Mouse (Mus musculus): ENCODE data around the gene Rpl18a. TPM values are rescaled to one million over a fixed set of nuclear protein-coding genes. Genes with fewer than 3 reads are reported as not detected.

Gene Rpl18a
- polyA plus RNA-seq, 1 experiment: 2,473 TPM

DNA sequence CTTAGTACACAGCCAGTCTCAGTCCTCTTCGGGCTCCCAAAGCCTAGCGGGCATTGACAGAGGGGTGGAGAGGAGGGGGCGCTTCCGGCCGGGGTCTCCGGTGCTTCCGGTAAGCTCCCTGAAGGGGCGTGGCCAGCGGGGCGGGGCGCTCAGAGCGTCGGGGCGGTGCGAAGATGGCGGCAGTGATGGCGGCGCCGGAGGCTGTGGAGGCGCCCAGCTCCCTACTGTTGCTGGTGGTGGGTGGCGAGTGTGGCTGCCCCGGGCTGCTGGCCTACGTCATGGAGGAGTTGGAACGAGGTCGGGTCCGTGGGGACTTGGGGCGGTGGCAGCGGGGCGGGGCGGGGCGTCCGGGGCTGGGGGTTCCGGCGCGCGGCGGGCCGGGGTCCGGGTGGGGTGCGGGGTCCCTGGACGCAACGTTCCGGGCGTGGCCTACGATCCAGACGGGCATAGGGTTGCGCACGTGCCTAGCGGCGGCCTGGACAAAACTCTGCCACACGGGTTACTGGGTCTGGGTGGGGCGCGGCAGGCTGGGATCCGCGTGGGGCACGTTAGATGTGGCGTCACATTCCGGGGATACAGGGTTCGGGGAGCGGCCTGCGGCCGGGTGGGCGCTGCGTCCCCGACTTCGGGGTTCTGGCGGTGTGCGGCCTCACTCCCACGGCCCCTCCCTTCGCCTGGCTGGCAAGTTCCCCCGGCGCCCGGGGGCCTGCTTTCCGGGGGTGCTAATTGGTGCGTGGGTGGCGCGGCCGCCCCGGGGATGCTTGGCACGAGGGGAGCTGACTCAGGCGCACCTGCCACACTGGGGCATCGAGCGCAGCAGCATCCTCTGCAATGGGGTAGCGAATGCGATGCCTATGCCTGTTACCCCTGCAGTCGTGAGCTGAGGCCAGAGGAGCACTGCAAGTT lies 8.9 kb upstream of the Rpl18a start, which contains the start of gene Map1s:
Map1s (plus strand) TSS at position 102 of the 906 bp plus-strand sequence.
- H3K27ac ChIP-seq (ENCODE audit: insufficient read depth, low read length): peak within 1 kb of the TSS; percentile 57; the same call in 1 of the 2 replicates

DNA sequence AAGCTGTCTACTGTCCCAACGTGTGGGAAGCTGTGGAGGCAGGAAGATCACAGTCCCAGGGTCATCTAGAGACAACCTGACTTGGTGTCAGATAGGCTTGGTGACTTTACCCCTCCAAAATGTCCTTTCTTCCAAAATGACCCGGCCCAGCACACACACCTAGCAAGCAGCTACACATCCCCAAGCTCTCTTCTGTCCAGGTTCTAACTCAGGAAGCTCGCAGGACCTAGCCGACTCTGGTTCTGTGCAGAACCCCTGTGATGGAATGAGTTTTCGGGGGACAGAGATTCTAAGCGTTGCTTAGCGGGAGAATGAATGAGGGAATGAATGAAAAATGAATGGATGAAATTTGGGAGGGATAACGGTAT lies 8.2 kb upstream of the Rpl18a start:
- no peaks in the 10 kb centered on the region for H3K27me3 ChIP-seq (ENCODE audit: control insufficient read depth, insufficient read depth, low read length, poor library complexity, severe bottlenecking)
- H3K4me1 ChIP-seq (ENCODE audit: control insufficient read depth, insufficient read depth, low read length): peaks cover 6% of the 10 kb centered on the region
- H3K9me3 ChIP-seq (replicated peaks; ENCODE audit: control insufficient read depth, insufficient read depth, low read length, poor library complexity, severe bottlenecking): no peaks in the 10 kb centered on the region
- H3K9ac ChIP-seq (ENCODE audit: low read depth, poor library complexity, severe bottlenecking): peak overlapping the region; percentile 93
- TF ChIP-seq EP300 (IDR thresholded peaks at IDR 0.05; ENCODE audit: insufficient read depth, low read depth, low read length) (no peak), POLR2A (IDR thresholded peaks at IDR 0.05; ENCODE audit: insufficient read depth, low read length) (no peak)
- H3K36me3 ChIP-seq (ENCODE audit: control insufficient read depth, insufficient read depth, low read length, poor library complexity, severe bottlenecking): no peaks in the 10 kb centered on the region
- H3K4me3 ChIP-seq (ENCODE audit: low read depth, low read length): peak overlapping the region; percentile 82
- H3K27ac ChIP-seq (ENCODE audit: insufficient read depth, low read length): 0 out of 2 replicates have a peak overlapping the region, but pooled peaks have one; percentile 18

More for the DNA sequence above, 8.9 kb upstream of the Rpl18a start, which contains the start of gene Map1s:
- Histone ChIP-seq H3K27me3 (ENCODE audit: control insufficient read depth, insufficient read depth, low read length, poor library complexity, severe bottlenecking) (no peaks in the 10 kb centered on the region), H3K36me3 (ENCODE audit: control insufficient read depth, insufficient read depth, low read length, poor library complexity, severe bottlenecking) (no peaks in the 10 kb centered on the region), H3K9me3 (replicated peaks; ENCODE audit: control insufficient read depth, insufficient read depth, low read length, poor library complexity, severe bottlenecking) (no peaks in the 10 kb centered on the region), H3K4me1 (ENCODE audit: control insufficient read depth, insufficient read depth, low read length) (peaks cover 6% of the 10 kb centered on the region), H3K4me3 (ENCODE audit: low read depth, low read length) (peak within 1 kb of the TSS; percentile 82), H3K9ac (ENCODE audit: low read depth, poor library complexity, severe bottlenecking) (peak within 1 kb of the TSS; percentile 93)
- TF ChIP-seq EP300 (IDR thresholded peaks at IDR 0.05; ENCODE audit: insufficient read depth, low read depth, low read length) (no peak), CTCF (IDR thresholded peaks at IDR 0.05; ENCODE audit: low read depth, low read length) (no peak), POLR2A (IDR thresholded peaks at IDR 0.05; ENCODE audit: insufficient read depth, low read length) (peak; percentile 27)

DNA sequence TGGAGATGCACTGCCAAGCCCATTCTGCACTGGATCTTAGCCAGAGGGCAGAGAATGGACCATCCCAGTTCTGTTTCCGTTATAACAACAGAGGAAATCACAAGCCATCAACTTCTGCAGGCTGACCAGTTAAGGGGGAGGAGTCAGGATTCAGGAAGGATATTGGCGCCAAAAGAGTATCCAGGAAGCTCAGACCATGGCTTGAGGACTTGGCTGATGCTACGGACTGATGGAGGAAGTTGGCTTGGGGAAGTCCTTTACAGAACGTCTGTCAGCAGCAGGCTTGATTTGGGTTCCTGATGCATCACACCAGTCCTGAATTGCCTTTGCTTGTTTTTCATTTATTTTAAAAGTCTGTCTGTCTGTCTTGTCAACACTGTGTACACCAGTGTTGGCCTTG lies 7.3 kb upstream of the Rpl18a start:
- no peak overlapping the region for H3K9ac ChIP-seq (ENCODE audit: low read depth, poor library complexity, severe bottlenecking)
- no peak overlapping the region for H3K27ac ChIP-seq (ENCODE audit: insufficient read depth, low read length)
- H3K4me3 ChIP-seq (ENCODE audit: low read depth, low read length): no peak overlapping the region
- H3K27me3 ChIP-seq (ENCODE audit: control insufficient read depth, insufficient read depth, low read length, poor library complexity, severe bottlenecking): no peaks in the 10 kb centered on the region
- TF ChIP-seq POLR2A (IDR thresholded peaks at IDR 0.05; ENCODE audit: insufficient read depth, low read length) (no peak), CTCF (IDR thresholded peaks at IDR 0.05; ENCODE audit: low read depth, low read length) (no peak), EP300 (IDR thresholded peaks at IDR 0.05; ENCODE audit: insufficient read depth, low read depth, low read length) (no peak)
- no peaks in the 10 kb centered on the region for H3K9me3 ChIP-seq (replicated peaks; ENCODE audit: control insufficient read depth, insufficient read depth, low read length, poor library complexity, severe bottlenecking)
- H3K4me1 ChIP-seq (ENCODE audit: control insufficient read depth, insufficient read depth, low read length): peaks cover 6% of the 10 kb centered on the region
- H3K36me3 ChIP-seq (ENCODE audit: control insufficient read depth, insufficient read depth, low read length, poor library complexity, severe bottlenecking): no peaks in the 10 kb centered on the region

- H3K9ac ChIP-seq (ENCODE audit: low read depth, poor library complexity, severe bottlenecking): no peak overlapping the region
Observed at GRCm38 (mm10) chr8:70903582-70903981, 6.4 kb upstream of the Rpl18a start.

DNA sequence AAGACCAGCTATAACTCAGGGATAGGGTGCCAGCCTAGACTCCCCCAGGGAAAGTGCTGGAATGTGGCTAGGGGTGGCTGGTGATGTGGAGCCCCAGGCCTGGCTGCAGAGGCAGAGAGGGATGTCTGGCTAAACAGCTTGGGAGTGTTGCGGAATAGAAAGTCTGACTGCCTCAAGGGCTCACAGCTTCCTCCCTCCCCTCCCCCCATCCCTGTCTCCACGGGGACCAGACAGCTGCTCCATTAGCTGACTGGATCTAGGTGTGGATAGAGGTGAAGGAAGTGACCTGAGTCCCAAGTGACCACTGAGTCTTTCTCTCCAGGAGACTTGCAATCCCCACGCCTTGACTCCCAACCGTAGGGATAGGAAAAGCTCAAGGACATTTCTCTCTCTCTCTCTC lies 5.9 kb upstream of the Rpl18a start:
- peaks cover 6% of the 10 kb centered on the region for H3K4me1 ChIP-seq (ENCODE audit: control insufficient read depth, insufficient read depth, low read length)
- H3K36me3 ChIP-seq (ENCODE audit: control insufficient read depth, insufficient read depth, low read length, poor library complexity, severe bottlenecking): no peaks in the 10 kb centered on the region
- no peaks in the 10 kb centered on the region for H3K27me3 ChIP-seq (ENCODE audit: control insufficient read depth, insufficient read depth, low read length, poor library complexity, severe bottlenecking)
- no peak overlapping the region for H3K27ac ChIP-seq (ENCODE audit: insufficient read depth, low read length)
- no peaks in the 10 kb centered on the region for H3K9me3 ChIP-seq (replicated peaks; ENCODE audit: control insufficient read depth, insufficient read depth, low read length, poor library complexity, severe bottlenecking)
- no peak overlapping the region for H3K4me3 ChIP-seq (ENCODE audit: low read depth, low read length)
- H3K9ac ChIP-seq (ENCODE audit: low read depth, poor library complexity, severe bottlenecking): no peak overlapping the region
- TF ChIP-seq EP300 (IDR thresholded peaks at IDR 0.05; ENCODE audit: insufficient read depth, low read depth, low read length) (0 out of 2 replicates have a peak, but pooled peaks have one; percentile 24), POLR2A (IDR thresholded peaks at IDR 0.05; ENCODE audit: insufficient read depth, low read length) (no peak), CTCF (IDR thresholded peaks at IDR 0.05; ENCODE audit: low read depth, low read length) (no peak)

More at GRCm38 (mm10) chr8:70903582-70903981, 6.4 kb upstream of the Rpl18a start:
- Histone ChIP-seq H3K27me3 (ENCODE audit: control insufficient read depth, insufficient read depth, low read length, poor library complexity, severe bottlenecking) (no peaks in the 10 kb centered on the region), H3K4me1 (ENCODE audit: control insufficient read depth, insufficient read depth, low read length) (peaks cover 6% of the 10 kb centered on the region), H3K4me3 (ENCODE audit: low read depth, low read length) (no peak overlapping the region), H3K36me3 (ENCODE audit: control insufficient read depth, insufficient read depth, low read length, poor library complexity, severe bottlenecking) (no peaks in the 10 kb centered on the region), H3K9me3 (replicated peaks; ENCODE audit: control insufficient read depth, insufficient read depth, low read length, poor library complexity, severe bottlenecking) (no peaks in the 10 kb centered on the region), H3K27ac (ENCODE audit: insufficient read depth, low read length) (no peak overlapping the region)
- no peak for TF ChIP-seq EP300 (IDR thresholded peaks at IDR 0.05; ENCODE audit: insufficient read depth, low read depth, low read length)
- no peak for TF ChIP-seq POLR2A (IDR thresholded peaks at IDR 0.05; ENCODE audit: insufficient read depth, low read length)
- no peak for TF ChIP-seq CTCF (IDR thresholded peaks at IDR 0.05; ENCODE audit: low read depth, low read length)

- no peak overlapping the region for H3K27ac ChIP-seq (ENCODE audit: insufficient read depth, low read length)
- TF ChIP-seq EP300 (IDR thresholded peaks at IDR 0.05; ENCODE audit: insufficient read depth, low read depth, low read length) (no peak), POLR2A (IDR thresholded peaks at IDR 0.05; ENCODE audit: insufficient read depth, low read length) (no peak), CTCF (IDR thresholded peaks at IDR 0.05; ENCODE audit: low read depth, low read length) (no peak)
- no peak overlapping the region for H3K4me3 ChIP-seq (ENCODE audit: low read depth, low read length)
- H3K9ac ChIP-seq (ENCODE audit: low read depth, poor library complexity, severe bottlenecking): no peak overlapping the region
- H3K4me1 ChIP-seq (ENCODE audit: control insufficient read depth, insufficient read depth, low read length): peaks cover 6% of the 10 kb centered on the region
- no peaks in the 10 kb centered on the region for H3K9me3 ChIP-seq (replicated peaks; ENCODE audit: control insufficient read depth, insufficient read depth, low read length, poor library complexity, severe bottlenecking)
- H3K27me3 ChIP-seq (ENCODE audit: control insufficient read depth, insufficient read depth, low read length, poor library complexity, severe bottlenecking): no peaks in the 10 kb centered on the region
- H3K36me3 ChIP-seq (ENCODE audit: control insufficient read depth, insufficient read depth, low read length, poor library complexity, severe bottlenecking): no peaks in the 10 kb centered on the region
Observed at GRCm38 (mm10) chr8:70902211-70902610, 5.0 kb upstream of the Rpl18a start.
